Mouse (Mus musculus) CD4-positive naive resting alpha-beta T cell, adult 57 days (primary cell): Measurements from ENCODE around the gene Urb1. TPM values are rescaled to one million over a fixed set of nuclear protein-coding genes. Genes with fewer than 3 reads are reported as not detected.

Experiments
- total RNA-seq: library from RNA; stranded (reverse); gene quantifications from one replicate; pipeline ENCODE4 v1.2.4, GENCODE M21; 2023

Urb1 gene
- total RNA-seq: 32.9 TPM

GRCm38 (mm10) chr16:90809975-90810715, at the start of gene Urb1:
Urb1 (minus strand) TSS chr16:90810413.

GRCm38 (mm10) chr16:90826457-90826856, 16.2 kb upstream of the Urb1 start, which contains the start of gene Eva1c:
Eva1c (plus strand) TSS chr16:90826719.

GRCm38 (mm10) chr16:90738092-90738956, 71.9 kb downstream of the Urb1 start, which contains the start of gene Mrap:
Mrap (plus strand) TSS chr16:90738207.

GRCm38 (mm10) chr16:90727233-90728115, 82.7 kb downstream of the Urb1 start, which contains the start of gene Mis18a:
Mis18a (minus strand) TSS chr16:90727404.

Other genes with a start within 250 kb of the Urb1 start
- 19.2 TPM for gene Mis18a, start 83.0 kb downstream of the Urb1 start, total RNA-seq
- 0.98 TPM for gene Mrap, start 72.2 kb downstream of the Urb1 start, total RNA-seq
- not detected for gene Eva1c, start 16.3 kb upstream of the Urb1 start, total RNA-seq
- 13.9 TPM for gene Cfap298, start 124.7 kb upstream of the Urb1 start, total RNA-seq
- 71.7 TPM for gene Synj1, start 200.9 kb upstream of the Urb1 start, total RNA-seq
- gene Paxbp1, start 234.1 kb upstream of the Urb1 start, total RNA-seq: 147 TPM